Mouse (Mus musculus): ENCODE data around the gene Ptger1.

DNA sequence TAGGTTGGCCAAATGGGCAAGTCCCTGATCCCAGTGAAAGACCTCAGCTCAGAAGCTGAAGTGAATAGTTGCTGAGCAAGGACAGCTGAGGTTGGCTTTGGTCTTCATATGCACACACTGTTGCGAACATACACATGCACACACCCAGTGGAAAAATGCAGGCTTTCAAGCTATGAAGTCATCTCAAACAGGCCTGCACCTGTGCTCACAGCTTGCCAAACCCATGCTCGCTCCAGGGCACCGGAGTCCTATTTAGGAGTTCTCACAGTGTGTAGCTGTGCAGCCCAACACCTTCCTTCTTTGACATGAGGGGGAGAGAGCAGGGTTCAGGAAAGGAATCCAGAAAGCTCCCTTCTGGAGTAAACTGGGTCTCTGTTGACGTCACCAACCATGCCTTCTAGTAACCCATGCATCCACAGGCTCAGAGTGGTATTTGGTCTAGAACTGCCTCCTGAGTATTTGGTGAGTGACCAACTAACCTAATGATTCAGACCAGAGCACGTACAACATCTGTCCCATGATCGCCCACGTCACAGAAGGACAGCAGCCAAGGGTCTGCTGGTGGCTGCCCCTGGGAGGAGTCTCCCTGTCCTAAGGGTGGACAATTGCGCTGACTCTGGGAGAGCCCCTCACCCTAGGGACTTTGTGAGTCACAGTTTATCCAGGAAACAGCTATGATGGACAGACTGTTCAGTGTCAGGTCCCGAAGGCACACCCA, 46.8 kb upstream of the Ptger1 start:
- TF ChIP-seq POLR2A (IDR thresholded peaks at IDR 0.05; ENCODE audit: borderline replicate concordance, control insufficient read depth, low read depth, low read length) (no peak), CTCF (IDR thresholded peaks at IDR 0.05; ENCODE audit: control insufficient read depth, insufficient read depth, low read length) (no peak)

All from bone marrow, adult 2 months (tissue).